Mouse (Mus musculus) heart, adult 2 months (tissue): Measurements from ENCODE around the gene Ngdn. TPM values are rescaled to one million over a fixed set of nuclear protein-coding genes. Genes with fewer than 3 reads are reported as not detected.
A peak's percentile ranks its signal among the peaks of the same experiment; 100 is the strongest.

ENCODE experiments used
- DNase-seq, 2 experiments: peaks; one replicate each; pipeline ENCODE4 v3.0.0; 2021
- H3K27ac ChIP-seq: fragments of 200-600 bp; 2 replicates; pipeline ENCODE4 v1.8.1; 2022
- H3K27me3 ChIP-seq: fragments of 200-500 bp; 2 replicates; pipeline ENCODE4 v1.6.1; 2012; ENCODE audit warnings: mild to moderate bottlenecking, low read length, inconsistent platforms, mixed read lengths; ENCODE audit not compliant: control insufficient read depth, insufficient read depth
- H3K36me3 ChIP-seq: fragments of 200-500 bp; 2 replicates; pipeline ENCODE4 v1.6.1; 2012; ENCODE audit warnings: low read length, inconsistent platforms; ENCODE audit not compliant: control insufficient read depth, insufficient read depth
- H3K4me1 ChIP-seq: fragments of 200-500 bp; 2 replicates; pipeline ENCODE4 v1.6.1; 2011; ENCODE audit warnings: low read length; ENCODE audit not compliant: control insufficient read depth, insufficient read depth
- H3K4me3 ChIP-seq: fragments of 200-600 bp; 2 replicates; pipeline ENCODE4 v1.8.1; 2022
- H3K79me2 ChIP-seq: fragments of 200-500 bp; replicated peaks from 2 replicates; pipeline ENCODE4 v1.6.1; 2012; ENCODE audit warnings: mild to moderate bottlenecking, inconsistent platforms, low read length, moderate library complexity, mixed read lengths; ENCODE audit not compliant: control insufficient read depth, insufficient read depth
- H3K9ac ChIP-seq: fragments of 200-500 bp; 2 replicates; pipeline ENCODE4 v1.6.1; 2012; ENCODE audit warnings: low read depth, mild to moderate bottlenecking, control low read depth, inconsistent platforms, low read length, mixed read lengths
- CTCF ChIP-seq: fragments of 200-600 bp; IDR thresholded peaks from 2 replicates; pipeline ENCODE4 v1.8.1; 2022; ENCODE audit warnings: antibody characterized with exemption, mild to moderate bottlenecking, moderate library complexity
- EP300 ChIP-seq: fragments of 200-500 bp; IDR thresholded peaks from 2 replicates; pipeline ENCODE4 v1.6.1; 2011; ENCODE audit warnings: low read depth, low read length, control low read depth; ENCODE audit not compliant: insufficient read depth
- POLR2A ChIP-seq: fragments of 200-500 bp; IDR thresholded peaks from 2 replicates; pipeline ENCODE4 v1.6.1; 2011; ENCODE audit warnings: mild to moderate bottlenecking, low read depth, low read length, control low read depth; ENCODE audit not compliant: insufficient read depth
- WGBS: fragments of 180-500 bp; shearing (Covaris S2); methylation state at CpG from one replicate; pipeline ENCODE4 v1.1.7; 2018; 5-methylcytosine and 5-hydroxymethylcytosine counted together
- intact Hi-C: fragments of 180-260 bp; cut with DNase I; formaldehyde crosslinking; loops from one replicate; pipeline ENCODE4 v1.15.1; 2025
- polyA plus RNA-seq: library from polyadenylated mRNA; depleted of rRNA; stranded (reverse); fragments of >200 nt; gene quantifications from 2 replicates; pipeline ENCODE4 v1.2.3, GENCODE M21; 2012
- total RNA-seq, 2 experiments: library from RNA; stranded (reverse); gene quantifications; 2 replicates each; pipeline ENCODE4 v1.2.3; 2021

The Ngdn gene
- total and polyA plus RNA-seq, 3 experiments = 10.1 to 28.9 (median 25.9) TPM

GRCm38 (mm10) chr14:55047971-55048531, 32.8 kb downstream of the Ngdn start:
- intact Hi-C loops = no loop called here
- 80% methylated on average over 2 of the region's 2 CpGs for WGBS
- no peaks in the 10 kb centered on the region for H3K4me1 ChIP-seq
- no peaks in the 10 kb centered on the region for H3K79me2 ChIP-seq
- no peak for DNase-seq
- no peak for TF ChIP-seq POLR2A
- TF ChIP-seq CTCF = no peak
- TF ChIP-seq EP300 = no peak
- H3K27me3 ChIP-seq = no peaks in the 10 kb centered on the region
- no peak overlapping the region for H3K27ac ChIP-seq
- H3K9ac ChIP-seq = no peak overlapping the region
- no peaks in the 10 kb centered on the region for H3K36me3 ChIP-seq
- H3K4me3 ChIP-seq = no peak overlapping the region

GRCm38 (mm10) chr14:55052496-55052895, 37.2 kb downstream of the Ngdn start:
- 76% methylated on average over 9 of the region's 9 CpGs for WGBS
- no peak for DNase-seq
- TF ChIP-seq CTCF = no peak
- no peak for TF ChIP-seq EP300
- TF ChIP-seq POLR2A = no peak
- intact Hi-C loops = no loop called here
- Histone ChIP-seq H3K9ac (no peak overlapping the region), H3K27me3 (no peaks in the 10 kb centered on the region), H3K4me3 (no peak overlapping the region), H3K27ac (no peak overlapping the region), H3K79me2 (no peaks in the 10 kb centered on the region), H3K36me3 (no peaks in the 10 kb centered on the region), H3K4me1 (no peaks in the 10 kb centered on the region)

- Histone ChIP-seq H3K4me3 (no peak overlapping the region), H3K27ac (no peak overlapping the region), H3K36me3 (no peaks in the 10 kb centered on the region), H3K9ac (no peak overlapping the region), H3K27me3 (no peaks in the 10 kb centered on the region), H3K79me2 (no peaks in the 10 kb centered on the region), H3K4me1 (no peaks in the 10 kb centered on the region)
- intact Hi-C loops = no loop called here
- TF ChIP-seq CTCF = no peak
- no peak for TF ChIP-seq POLR2A
- TF ChIP-seq EP300 = no peak
- WGBS = 74% methylated on average over 4 of the region's 4 CpGs
- DNase-seq = no peak
These were observed 37.8 kb downstream of the Ngdn start for GRCm38 (mm10) chr14:55053050-55053449.

GRCm38 (mm10) chr14:55053708-55054190, 38.5 kb downstream of the Ngdn start:
- intact Hi-C loops = no loop called here
- Histone ChIP-seq H3K27ac (no peak overlapping the region), H3K36me3 (no peaks in the 10 kb centered on the region), H3K79me2 (no peaks in the 10 kb centered on the region), H3K9ac (no peak overlapping the region), H3K4me1 (no peaks in the 10 kb centered on the region), H3K4me3 (no peak overlapping the region), H3K27me3 (no peaks in the 10 kb centered on the region)
- no peak for DNase-seq
- WGBS = 83% methylated on average over 17 of the region's 17 CpGs
- no peak for TF ChIP-seq POLR2A
- no peak for TF ChIP-seq CTCF
- no peak for TF ChIP-seq EP300

- intact Hi-C loops = no loop called here
- 70% methylated on average over 10 of the region's 10 CpGs for WGBS
These were observed 39.0 kb downstream of the Ngdn start for GRCm38 (mm10) chr14:55054191-55054749.

GRCm38 (mm10) chr14:55055167-55055834, 40.0 kb downstream of the Ngdn start:
- whole genome bisulfite sequencing = 52% methylated on average over 11 of the region's 11 CpGs
- DNase-seq = peak in 1 of 2 experiments; percentile 48

More at GRCm38 (mm10) chr14:55054191-55054749, 39.0 kb downstream of the Ngdn start:
- no peak for DNase-seq
- TF ChIP-seq CTCF = no peak
- no peak for TF ChIP-seq EP300
- no peak overlapping the region for H3K9ac ChIP-seq
- H3K27me3 ChIP-seq = no peaks in the 10 kb centered on the region
- H3K36me3 ChIP-seq = no peaks in the 10 kb centered on the region
- no peak overlapping the region for H3K4me3 ChIP-seq
- H3K4me1 ChIP-seq = no peaks in the 10 kb centered on the region
- no peak overlapping the region for H3K27ac ChIP-seq
- H3K79me2 ChIP-seq = no peaks in the 10 kb centered on the region

More at GRCm38 (mm10) chr14:55055167-55055834, 40.0 kb downstream of the Ngdn start:
- no peaks in the 10 kb centered on the region for H3K79me2 ChIP-seq
- H3K4me1 ChIP-seq = no peaks in the 10 kb centered on the region
- H3K9ac ChIP-seq = no peak overlapping the region
- H3K36me3 ChIP-seq = no peaks in the 10 kb centered on the region
- intact Hi-C loops = no loop called here
- TF ChIP-seq EP300 (no peak), CTCF (no peak)
- H3K27ac ChIP-seq = no peak overlapping the region
- no peaks in the 10 kb centered on the region for H3K27me3 ChIP-seq
- H3K4me3 ChIP-seq = no peak overlapping the region
